Mouse (Mus musculus): ENCODE measurements around the gene Cul7.

GRCm38 (mm10) chr17:46690665-46691064, 40.5 kb downstream of the Cul7 start:
- TF ChIP-seq CTCF (IDR thresholded peaks at IDR 0.05; ENCODE audit: insufficient read depth, low read depth, low read length) (no peak), POLR2A (IDR thresholded peaks at IDR 0.05; ENCODE audit: insufficient read depth, low read depth, low read length) (no peak)
